Mouse (Mus musculus) forebrain, embryonic 16.5 days (tissue): Measurements from ENCODE around the gene Myo3b. TPM values are rescaled to one million over a fixed set of nuclear protein-coding genes. Genes with fewer than 3 reads are reported as not detected.

Experiments used
- ATAC-seq: fragments of 200-750 bp; cut with Nextera tagmentation; 2 replicates; pipeline ENCODE4 v1.8.0; 2017; ENCODE audit warnings: mild to moderate bottlenecking, moderate library complexity
- H3K27ac ChIP-seq: fragments of 300-500 bp; sonication (generic); 2 replicates; pipeline ENCODE4 v1.5.1; 2014; ENCODE audit warnings: low read length, control low read depth
- H3K27me3 ChIP-seq: fragments of 300-500 bp; sonication (generic); replicated peaks from 2 replicates; pipeline ENCODE4 v1.6.1; 2014; ENCODE audit warnings: low read length; ENCODE audit not compliant: control insufficient read depth, insufficient read depth
- H3K36me3 ChIP-seq: fragments of 300-500 bp; sonication (generic); 2 replicates; pipeline ENCODE4 v1.6.1; 2014; ENCODE audit not compliant: control insufficient read depth, insufficient read depth
- H3K4me1 ChIP-seq: fragments of 300-500 bp; sonication (generic); replicated peaks from 2 replicates; pipeline ENCODE4 v1.6.1; 2014; ENCODE audit warnings: low read length; ENCODE audit not compliant: control insufficient read depth, insufficient read depth
- H3K4me2 ChIP-seq: fragments of 300-500 bp; sonication (generic); 2 replicates; pipeline ENCODE4 v1.6.1; 2014; ENCODE audit warnings: mild to moderate bottlenecking, low read length, control low read depth
- H3K4me3 ChIP-seq: fragments of 300-500 bp; sonication (generic); replicated peaks from 2 replicates; pipeline ENCODE4 v1.5.1; 2014; ENCODE audit warnings: mild to moderate bottlenecking, low read length, control low read depth
- H3K9ac ChIP-seq: fragments of 300-500 bp; sonication (generic); replicated peaks from 2 replicates; pipeline ENCODE4 v1.6.1; 2014; ENCODE audit warnings: low read depth, low read length, control low read depth
- H3K9me3 ChIP-seq: fragments of 300-500 bp; sonication (generic); 2 replicates; pipeline ENCODE4 v1.6.1; 2016; ENCODE audit warnings: low read length; ENCODE audit not compliant: control insufficient read depth
- WGBS: fragments of 180-500 bp; shearing (Covaris S2); extraction: QIAGEN DNeasy Blood & Tissue Kit; methylation state at CpG from one replicate; pipeline ENCODE4 v1.1.7; 2014; 5-methylcytosine and 5-hydroxymethylcytosine counted together
- polyA plus RNA-seq: library from polyadenylated mRNA; unstranded; fragments of >200 nt; fragmentation: Nextera tagmentation; extraction: Ambion mirVana; gene quantifications from 2 replicates; pipeline ENCODE4 v1.2.1, GENCODE M21; 2015

Gene Myo3b
- polyA plus RNA-seq, 1 experiment from 2014 or later = 0.34 TPM

- Histone ChIP-seq H3K27me3 (no peaks in the 10 kb centered on the region), H3K27ac (no peak overlapping the region), H3K36me3 (no peaks in the 10 kb centered on the region), H3K9ac (no peak overlapping the region), H3K4me1 (peaks cover 10% of the 10 kb centered on the region), H3K4me2 (no peak overlapping the region), H3K9me3 (no peaks in the 10 kb centered on the region), H3K4me3 (no peak overlapping the region)
- 0 out of 2 replicates have a peak, but pooled peaks have one; percentile 8 for ATAC-seq
- WGBS = 58% methylated on average over 5 of the region's 5 CpGs
Measured at GRCm38 (mm10) chr2:70407729-70408128, 368.8 kb downstream of the Myo3b start.

- H3K9me3 ChIP-seq = no peaks in the 10 kb centered on the region
- H3K9ac ChIP-seq = no peak overlapping the region
- no peaks in the 10 kb centered on the region for H3K27me3 ChIP-seq
- WGBS = 54% methylated on average over 4 of the region's 4 CpGs
- 0 out of 2 replicates have a peak, but pooled peaks have one; percentile 43 for ATAC-seq
- H3K36me3 ChIP-seq = no peaks in the 10 kb centered on the region
- no peak overlapping the region for H3K4me2 ChIP-seq
- H3K27ac ChIP-seq = no peak overlapping the region
- H3K4me1 ChIP-seq = peaks cover 10% of the 10 kb centered on the region
- no peak overlapping the region for H3K4me3 ChIP-seq
Measured at GRCm38 (mm10) chr2:70410298-70410885, 371.5 kb downstream of the Myo3b start.

GRCm38 (mm10) chr2:70412315-70412714 lies 373.4 kb downstream of the Myo3b start:
- Histone ChIP-seq H3K4me3 (no peak overlapping the region), H3K4me2 (no peak overlapping the region), H3K4me1 (peaks cover 5% of the 10 kb centered on the region), H3K9ac (no peak overlapping the region), H3K27ac (no peak overlapping the region), H3K9me3 (no peaks in the 10 kb centered on the region), H3K36me3 (no peaks in the 10 kb centered on the region), H3K27me3 (no peaks in the 10 kb centered on the region)
- ATAC-seq = no peak
- 80% methylated on average over 13 of the region's 13 CpGs for WGBS

- H3K27ac ChIP-seq = no peak overlapping the region
- H3K36me3 ChIP-seq = no peaks in the 10 kb centered on the region
- no peak overlapping the region for H3K9ac ChIP-seq
- H3K9me3 ChIP-seq = no peaks in the 10 kb centered on the region
- 86% methylated on average over 1 of the region's 1 CpGs for WGBS
- H3K4me1 ChIP-seq = no peaks in the 10 kb centered on the region; the same call in 1 of the 2 replicates
- ATAC-seq = no peak
- no peak overlapping the region for H3K4me2 ChIP-seq
- no peaks in the 10 kb centered on the region for H3K27me3 ChIP-seq
- no peak overlapping the region for H3K4me3 ChIP-seq
Measured at GRCm38 (mm10) chr2:70414386-70414785, 375.5 kb downstream of the Myo3b start.

- no peak overlapping the region for H3K27ac ChIP-seq
- WGBS = 82% methylated on average over 1 of the region's 1 CpGs
- H3K4me3 ChIP-seq = no peak overlapping the region
- no peaks in the 10 kb centered on the region for H3K27me3 ChIP-seq
- ATAC-seq = no peak
- H3K36me3 ChIP-seq = no peaks in the 10 kb centered on the region
- H3K9me3 ChIP-seq = no peaks in the 10 kb centered on the region
- H3K4me1 ChIP-seq = no peaks in the 10 kb centered on the region; the same call in 1 of the 2 replicates
- no peak overlapping the region for H3K4me2 ChIP-seq
- no peak overlapping the region for H3K9ac ChIP-seq
Measured at GRCm38 (mm10) chr2:70415521-70415920, 376.6 kb downstream of the Myo3b start.

GRCm38 (mm10) chr2:70419336-70419735 lies 380.4 kb downstream of the Myo3b start:
- Histone ChIP-seq H3K9ac (no peak overlapping the region), H3K4me3 (no peak overlapping the region), H3K9me3 (no peaks in the 10 kb centered on the region), H3K27me3 (no peaks in the 10 kb centered on the region), H3K36me3 (no peaks in the 10 kb centered on the region), H3K4me2 (no peak overlapping the region), H3K4me1 (no peaks in the 10 kb centered on the region), H3K27ac (no peak overlapping the region)
- WGBS = 87% methylated on average over 6 of the region's 6 CpGs
- no peak for ATAC-seq

GRCm38 (mm10) chr2:70421144-70421874 lies 382.4 kb downstream of the Myo3b start:
- Histone ChIP-seq H3K4me3 (no peak overlapping the region), H3K4me2 (no peak overlapping the region), H3K27ac (no peak overlapping the region), H3K9me3 (no peaks in the 10 kb centered on the region), H3K4me1 (no peaks in the 10 kb centered on the region), H3K9ac (no peak overlapping the region), H3K27me3 (no peaks in the 10 kb centered on the region), H3K36me3 (no peaks in the 10 kb centered on the region)
- 87% methylated on average over 13 of the region's 13 CpGs for WGBS
- no peak for ATAC-seq

GRCm38 (mm10) chr2:70425611-70426010 lies 386.7 kb downstream of the Myo3b start:
- no peak overlapping the region for H3K4me3 ChIP-seq
- no peaks in the 10 kb centered on the region for H3K36me3 ChIP-seq
- no peaks in the 10 kb centered on the region for H3K27me3 ChIP-seq
- H3K9ac ChIP-seq = no peak overlapping the region
- WGBS = 68% methylated on average over 11 of the region's 11 CpGs
- no peaks in the 10 kb centered on the region for H3K4me1 ChIP-seq
- H3K4me2 ChIP-seq = no peak overlapping the region
- no peak overlapping the region for H3K27ac ChIP-seq
- no peak for ATAC-seq
- no peaks in the 10 kb centered on the region for H3K9me3 ChIP-seq

GRCm38 (mm10) chr2:70443035-70443434 lies 404.1 kb downstream of the Myo3b start:
- Histone ChIP-seq H3K9ac (no peak overlapping the region), H3K9me3 (no peaks in the 10 kb centered on the region), H3K4me2 (peak overlapping the region; percentile 31; the same call in 1 of the 2 replicates), H3K36me3 (no peaks in the 10 kb centered on the region), H3K4me3 (no peak overlapping the region), H3K4me1 (peaks cover 26% of the 10 kb centered on the region), H3K27me3 (no peaks in the 10 kb centered on the region; the same call in 1 of the 2 replicates), H3K27ac (no peak overlapping the region)
- 3% methylated on average over 4 of the region's 4 CpGs for WGBS
- peak; percentile 73 for ATAC-seq
